Mouse (Mus musculus) ZHBTc4 (cell line): ENCODE results near the gene Nedd4.
A peak's percentile ranks its signal among the peaks of the same experiment; 100 is the strongest.
"Not testable (repeated sequence)": the region's sequence is repeated elsewhere in the genome, so short reads cannot be mapped to it uniquely, and the experiment has no call there.

Source experiments
- DNase-seq: peaks from one replicate; pipeline ENCODE4 v3.0.0-alpha.2; 2011; ENCODE audit warnings: low read depth, low spot score

Nedd4 gene

DNA sequence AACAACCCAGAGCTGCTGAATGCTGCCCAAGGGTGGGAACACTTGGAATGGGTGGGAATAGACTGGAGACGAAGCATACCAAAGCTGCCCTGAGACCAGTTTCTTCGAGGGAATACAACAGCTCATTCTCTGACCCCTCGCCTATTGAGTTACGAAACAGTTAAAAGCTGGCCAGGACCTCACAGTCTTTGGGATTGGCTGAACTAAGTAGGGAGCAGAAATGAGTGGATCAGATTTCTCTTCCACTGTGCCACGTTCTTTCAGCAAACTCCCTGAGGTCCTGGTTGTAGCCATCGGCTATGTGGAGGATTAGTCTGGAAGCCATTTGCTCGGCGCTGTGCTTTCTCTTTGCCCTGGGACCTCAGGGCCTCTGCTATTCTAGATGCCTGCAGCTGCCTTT is 9.2 kb upstream of the Nedd4 start:
- DNase-seq, result peak; percentile 89

DNA sequence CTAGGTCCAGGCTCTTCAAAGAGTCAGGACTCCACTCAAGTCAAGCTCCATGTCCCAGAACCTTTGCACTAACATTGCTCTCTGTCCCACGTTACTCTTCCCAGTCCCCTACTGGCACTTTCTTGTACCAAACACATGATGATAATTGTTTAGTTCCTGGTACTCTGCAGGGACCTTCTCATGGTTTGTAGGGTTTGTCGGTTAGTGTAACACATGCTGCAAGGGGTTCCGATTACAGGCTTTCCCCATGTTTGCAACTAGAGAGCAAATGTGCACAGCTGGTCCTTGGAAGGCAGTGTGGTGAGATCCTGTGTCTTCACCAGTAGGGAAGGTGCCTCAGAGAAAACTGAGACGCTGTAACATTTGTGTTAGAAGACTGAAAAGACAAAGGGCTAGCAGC is 8.6 kb upstream of the Nedd4 start:
- DNase-seq, result no peak

DNA sequence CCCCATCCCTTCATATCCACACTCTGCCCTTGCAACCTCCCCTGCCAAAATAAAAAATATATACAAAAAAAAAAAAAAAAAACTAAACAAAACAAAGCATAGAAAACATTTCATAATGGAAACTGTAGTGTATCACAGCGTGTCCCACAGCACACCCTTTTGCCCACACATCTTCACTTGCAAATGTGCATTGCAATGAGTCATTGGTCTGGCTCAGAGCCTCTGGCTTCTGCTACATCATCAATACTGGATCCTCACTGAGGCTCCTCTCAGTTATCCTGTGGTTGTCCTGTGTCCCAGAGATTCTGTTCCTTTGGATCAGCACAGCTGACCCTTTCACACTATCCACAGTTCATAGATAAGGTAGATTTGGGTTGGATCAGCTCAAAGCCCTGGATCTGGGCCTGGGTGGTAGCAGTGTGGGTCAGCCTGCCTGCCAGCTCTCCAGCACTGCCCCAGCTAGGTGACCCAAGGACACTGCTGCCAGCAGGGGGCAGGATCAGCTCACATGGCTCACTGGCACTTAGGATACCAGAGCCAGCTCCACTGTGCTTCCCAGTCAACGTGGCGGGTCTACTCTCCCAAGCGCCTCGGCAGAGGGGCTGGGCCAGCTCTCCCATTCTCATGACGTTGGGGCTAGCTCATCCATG is 7.4 kb upstream of the Nedd4 start:
- DNase-seq, result peak; percentile 66

DNA sequence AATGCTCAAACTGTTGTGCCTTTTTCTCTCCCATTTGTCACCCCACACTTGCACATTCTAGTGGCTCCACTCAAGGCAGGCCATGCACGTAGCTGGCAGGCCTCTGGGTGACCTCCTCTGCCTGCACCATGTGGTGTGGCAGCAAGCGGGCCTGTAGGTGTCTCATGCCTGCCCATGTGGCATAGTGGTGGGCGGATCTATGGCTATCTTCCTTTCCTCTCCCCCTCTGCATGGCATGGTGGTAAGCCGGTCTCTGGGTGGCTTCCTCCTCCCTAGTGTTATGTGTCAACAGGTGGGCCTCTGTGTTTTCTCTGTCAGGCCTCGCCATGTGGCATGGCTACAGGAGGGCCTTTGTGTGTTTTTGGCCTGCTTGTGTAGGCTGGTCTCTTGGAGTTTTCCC is 6.5 kb upstream of the Nedd4 start:
- no peak for DNase-seq

DNA sequence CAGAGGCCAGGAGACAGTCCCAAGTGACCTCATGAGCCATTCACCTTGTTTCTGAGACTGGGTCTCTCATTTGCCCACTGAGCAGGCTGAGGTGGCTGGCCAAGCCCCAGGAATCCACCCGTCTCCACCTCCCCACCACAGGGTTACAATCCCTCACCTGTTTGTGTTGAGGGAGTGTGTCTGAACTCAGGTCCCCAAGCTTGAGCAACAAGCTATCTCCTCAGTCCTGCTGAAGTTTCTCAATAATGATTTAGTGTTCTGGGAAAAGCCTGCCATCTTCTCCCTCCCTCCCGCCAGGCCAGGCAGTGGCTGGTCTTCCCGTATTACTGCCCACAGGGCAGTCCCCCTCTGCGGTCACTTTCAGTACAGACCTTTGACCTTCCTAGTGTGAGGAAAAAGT is 5.7 kb upstream of the Nedd4 start:
- no peak for DNase-seq

DNA sequence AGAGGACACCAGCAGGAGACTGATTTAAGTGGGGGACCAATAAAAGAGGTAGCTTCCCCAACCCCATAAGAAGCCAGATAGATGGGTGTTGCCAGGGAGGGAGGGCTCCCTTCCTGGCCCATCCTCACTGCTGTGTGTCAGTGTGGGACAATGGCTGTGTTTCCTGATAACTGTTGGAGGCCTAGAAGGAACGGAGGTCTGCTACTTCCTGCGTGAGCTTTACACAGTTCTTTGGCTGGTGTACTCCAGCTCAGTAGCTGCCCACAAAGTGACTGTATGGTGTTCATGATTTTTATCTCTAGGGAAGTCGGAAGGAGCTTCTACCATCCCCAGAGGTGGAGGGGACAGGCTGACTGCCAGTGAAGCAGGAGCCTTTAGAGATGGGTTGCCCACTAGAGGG is 5.2 kb upstream of the Nedd4 start:
- no peak for DNase-seq

DNA sequence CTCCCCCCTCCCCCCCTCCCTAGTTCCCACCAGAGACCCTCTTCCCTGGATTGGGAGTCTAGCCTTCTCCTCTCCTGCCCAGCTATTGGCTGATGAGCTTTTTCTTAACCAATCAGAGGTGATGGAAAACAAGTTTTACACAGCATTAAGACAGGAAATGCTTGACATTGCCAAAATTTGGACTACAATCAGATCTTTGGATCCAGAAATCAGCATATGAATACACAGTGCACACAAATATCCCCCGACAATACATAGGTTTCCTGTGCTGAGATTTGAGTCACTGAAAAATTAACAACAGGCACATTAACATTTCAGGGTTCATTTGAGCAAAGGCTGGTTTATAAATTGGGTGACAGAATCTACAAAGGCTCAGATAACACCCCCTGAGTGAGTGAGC is 4.5 kb upstream of the Nedd4 start:
- no peak for DNase-seq

DNA sequence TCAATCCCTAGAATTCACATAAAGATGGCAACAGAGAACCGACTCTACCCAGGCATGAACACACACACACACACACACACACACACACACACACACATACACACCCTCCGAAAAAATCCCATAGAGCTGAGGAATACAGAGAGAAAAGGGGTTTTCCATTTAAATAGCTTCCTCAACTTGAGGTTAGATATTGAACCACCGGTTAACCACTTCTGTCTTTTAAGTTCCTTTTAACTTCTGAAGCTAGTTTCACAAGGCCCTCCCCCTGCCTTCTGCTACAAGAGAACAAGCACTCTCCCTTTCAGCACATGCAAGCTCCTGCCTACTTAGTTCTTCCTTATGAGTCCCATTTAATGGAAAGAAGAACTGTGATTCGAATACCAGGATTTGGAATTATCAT is 2.0 kb upstream of the Nedd4 start:
- no peak for DNase-seq

DNA sequence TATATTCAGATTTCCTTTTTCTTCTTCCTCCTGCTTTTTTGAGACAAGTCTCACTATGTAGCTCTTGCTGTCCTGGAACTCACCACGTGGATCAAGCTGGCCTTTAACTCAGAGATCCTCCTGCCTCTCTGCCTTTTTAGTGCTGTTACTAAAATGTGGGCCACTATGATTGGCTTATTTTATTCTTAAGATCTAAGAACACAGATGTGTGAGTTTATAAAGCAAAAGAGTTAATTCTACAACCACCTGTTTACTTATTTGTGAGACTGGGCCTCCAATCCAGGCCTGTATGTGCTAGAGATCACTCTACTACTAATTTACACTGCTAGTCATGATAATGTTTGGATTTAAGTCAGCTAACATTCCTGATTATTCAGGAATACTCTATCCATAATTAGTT is 1.2 kb upstream of the Nedd4 start:
- DNase-seq, result no peak

DNA sequence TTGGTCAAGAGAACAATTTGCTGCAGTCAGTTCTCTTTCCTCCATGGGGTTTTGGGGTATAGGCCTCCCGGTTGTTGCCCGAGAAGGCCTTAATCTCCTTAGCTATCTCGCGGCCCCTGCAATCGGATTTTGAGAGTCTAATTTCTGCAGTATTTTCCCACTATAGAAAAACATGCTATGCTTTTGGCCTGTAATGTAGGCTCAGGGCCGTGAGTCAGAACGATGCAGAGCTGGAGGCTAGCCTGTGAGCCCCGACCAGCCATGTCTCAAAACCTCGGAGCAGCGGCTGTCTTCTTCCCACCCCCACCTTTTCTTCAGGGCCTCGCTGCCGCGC is 618 bp upstream of the Nedd4 start:
- DNase-seq, result no peak

DNA sequence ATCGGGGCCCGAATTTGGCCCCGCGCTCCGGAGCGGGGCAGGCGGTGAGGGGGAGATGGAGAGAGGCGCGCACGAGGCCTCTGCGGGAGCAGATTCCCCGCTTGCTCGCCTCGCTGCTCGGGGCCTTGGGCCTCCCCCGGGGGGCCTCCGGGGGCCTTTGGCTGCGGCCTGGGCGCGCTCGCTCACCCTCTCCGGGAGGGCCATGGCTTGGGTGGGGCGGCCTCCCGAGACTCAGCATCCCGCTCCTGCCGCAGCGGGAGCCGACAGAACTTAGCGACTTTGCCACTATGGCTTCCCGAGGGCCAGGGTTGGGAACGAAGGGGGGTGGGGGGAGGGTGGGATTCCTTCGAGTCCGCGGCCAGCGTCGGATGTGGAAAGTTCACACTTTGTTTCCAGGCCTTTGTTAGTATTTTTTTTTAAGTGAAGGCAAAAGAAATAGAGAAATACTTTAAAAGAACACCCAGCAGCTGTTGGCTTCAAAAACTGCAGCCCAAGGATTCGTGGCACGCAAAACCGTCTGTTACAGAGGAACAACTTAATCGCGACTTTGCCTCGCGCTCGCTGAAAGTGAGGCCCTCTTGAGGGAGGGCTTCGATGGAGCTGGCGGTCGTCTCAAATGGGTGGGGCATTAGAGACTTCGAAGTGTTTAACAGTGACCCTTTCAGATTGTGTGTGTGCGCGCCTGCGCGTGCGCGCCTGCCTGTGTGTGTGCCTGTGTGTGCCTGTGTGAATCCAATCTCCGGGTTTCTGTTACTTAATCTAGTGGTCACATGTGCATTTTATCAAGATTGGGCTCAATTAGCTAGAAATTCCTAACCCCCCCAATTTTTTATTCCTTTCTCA is 766 bp downstream of the Nedd4 start:
- DNase-seq, result peak; percentile 92

DNA sequence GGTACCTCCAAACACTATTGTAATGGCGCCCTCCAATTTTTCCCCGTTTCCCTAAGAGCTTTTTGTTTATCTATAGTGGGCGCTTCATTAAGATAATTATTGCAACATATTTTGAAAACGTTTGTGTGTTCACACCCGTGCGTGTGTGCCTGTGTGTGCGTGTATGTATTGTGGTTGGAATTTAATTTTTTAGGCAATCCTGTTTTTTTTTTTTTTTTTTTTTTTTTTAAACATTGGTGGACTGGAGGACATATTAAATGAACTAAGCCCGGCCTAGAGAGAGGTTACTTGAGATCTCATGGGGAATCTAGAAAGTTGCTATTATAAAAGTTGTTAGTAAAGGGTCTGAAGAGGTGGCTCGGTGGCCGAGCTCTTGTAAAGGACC is 1.4 kb downstream of the Nedd4 start:
- DNase-seq, result no peak

DNA sequence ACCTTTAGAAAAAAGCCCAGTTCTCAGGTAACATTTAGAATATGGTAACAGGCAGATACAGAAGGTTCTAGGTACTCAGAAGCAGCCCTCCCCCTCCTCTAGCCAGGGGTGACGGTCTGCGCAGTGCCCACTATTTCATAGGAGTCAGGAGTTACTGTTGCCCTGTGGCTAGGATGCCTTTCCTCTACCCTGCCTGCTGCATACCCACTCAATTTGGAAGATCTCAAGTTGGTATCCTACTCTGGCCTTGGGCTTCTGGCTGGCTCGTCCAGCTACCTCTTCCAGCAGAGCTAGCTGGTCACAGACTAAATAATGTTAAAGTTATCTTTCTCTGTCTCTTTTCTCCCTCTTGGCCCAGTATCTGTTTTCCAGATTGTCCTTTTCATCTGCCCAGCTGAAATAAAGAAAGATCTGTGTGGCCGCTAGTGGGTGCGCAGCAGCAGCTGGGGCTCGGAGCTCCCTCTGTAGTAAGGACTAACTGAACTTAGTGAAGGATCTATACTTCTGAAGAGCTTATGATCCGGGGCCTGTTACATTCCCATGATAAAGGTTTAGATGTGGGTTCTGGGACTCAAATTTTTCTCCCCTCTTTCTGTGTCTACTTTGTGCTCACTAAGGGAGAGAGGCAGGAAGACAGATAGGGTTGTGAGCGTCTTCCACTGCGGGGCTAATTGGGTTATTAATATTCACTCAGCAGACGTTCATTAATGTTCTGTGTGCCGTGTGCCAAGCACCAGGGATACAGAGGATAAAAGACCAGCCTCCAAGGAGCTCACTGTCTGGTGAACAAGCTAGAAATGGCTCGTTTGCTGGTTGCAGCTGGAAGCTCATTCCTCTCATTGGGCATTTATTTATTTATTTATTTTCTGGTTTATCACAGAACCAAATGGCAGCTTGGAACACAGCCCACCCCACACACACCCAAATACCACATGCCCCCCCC is 2.5 kb downstream of the Nedd4 start:
- DNase-seq, result no peak

DNA sequence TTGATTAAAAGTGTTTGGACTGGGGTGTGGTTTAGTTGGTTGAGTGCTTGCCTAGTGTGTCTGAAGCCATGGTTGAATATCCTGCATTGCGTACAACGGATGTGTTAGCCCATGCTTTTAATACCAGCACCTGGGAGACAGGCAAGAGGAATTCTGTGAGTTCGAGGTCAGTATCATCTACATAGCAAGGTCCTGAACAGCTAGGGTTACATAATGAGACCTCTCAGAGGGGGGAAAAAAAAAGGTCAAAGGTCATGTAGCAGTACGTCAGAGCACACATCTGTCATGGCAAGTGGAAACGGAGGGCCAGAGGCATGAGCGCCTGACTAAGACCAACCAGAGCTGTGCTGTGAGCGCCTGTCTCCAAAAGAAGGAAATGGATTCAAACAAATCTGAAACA is 3.4 kb downstream of the Nedd4 start:
- peak; percentile 65 for DNase-seq

DNA sequence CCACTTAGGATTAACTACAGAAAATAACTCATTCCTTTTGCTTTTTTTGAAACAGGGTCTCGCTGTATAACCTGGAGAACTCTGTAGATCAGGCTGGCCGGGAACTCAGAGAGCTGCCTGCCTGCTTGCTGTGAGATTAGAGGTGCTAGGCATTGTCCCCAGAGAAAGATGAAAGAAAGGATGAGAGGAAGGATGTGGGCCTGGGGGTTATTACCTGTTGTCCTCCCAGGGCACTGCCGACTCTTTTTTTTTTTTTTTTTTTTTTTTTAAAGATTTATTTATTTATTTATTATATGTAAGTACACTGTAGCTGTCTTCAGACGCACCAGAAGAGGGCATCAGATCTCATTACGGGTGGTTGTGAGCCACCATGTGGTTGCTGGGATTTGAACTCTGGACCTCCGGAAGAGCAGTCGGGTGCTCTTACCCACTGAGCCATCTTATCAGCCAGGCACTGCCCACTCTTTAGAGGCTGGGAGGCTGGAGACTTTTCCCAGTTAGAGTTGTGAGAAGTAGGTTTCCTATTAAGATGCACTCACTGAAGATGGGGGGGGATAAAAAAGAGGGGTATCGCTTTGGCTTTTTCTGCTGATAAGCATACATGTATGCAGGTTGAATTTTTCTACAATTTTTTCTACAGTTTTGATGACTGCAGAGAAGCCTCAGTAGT is 4.3 kb downstream of the Nedd4 start:
- not testable (repeated sequence) for DNase-seq

DNA sequence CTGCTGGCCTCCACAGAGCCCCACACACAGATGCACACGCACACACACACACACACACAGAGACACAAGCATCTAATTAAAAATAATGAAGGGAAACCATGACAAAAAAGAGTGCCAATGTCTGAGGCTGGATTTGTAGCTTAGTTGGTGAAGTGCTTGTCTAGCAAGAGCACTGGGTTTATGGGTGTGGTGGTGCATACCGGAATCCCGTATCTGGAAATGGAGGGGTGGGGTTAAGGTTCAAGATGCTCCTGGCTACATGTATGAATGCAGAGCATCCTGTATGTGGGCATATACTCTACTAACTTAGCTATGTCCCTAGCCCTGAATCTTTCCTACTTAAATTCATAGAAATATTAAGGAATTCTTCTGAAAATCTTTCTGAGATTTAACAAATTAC is 5.0 kb downstream of the Nedd4 start:
- peak; percentile 63 for DNase-seq

DNA sequence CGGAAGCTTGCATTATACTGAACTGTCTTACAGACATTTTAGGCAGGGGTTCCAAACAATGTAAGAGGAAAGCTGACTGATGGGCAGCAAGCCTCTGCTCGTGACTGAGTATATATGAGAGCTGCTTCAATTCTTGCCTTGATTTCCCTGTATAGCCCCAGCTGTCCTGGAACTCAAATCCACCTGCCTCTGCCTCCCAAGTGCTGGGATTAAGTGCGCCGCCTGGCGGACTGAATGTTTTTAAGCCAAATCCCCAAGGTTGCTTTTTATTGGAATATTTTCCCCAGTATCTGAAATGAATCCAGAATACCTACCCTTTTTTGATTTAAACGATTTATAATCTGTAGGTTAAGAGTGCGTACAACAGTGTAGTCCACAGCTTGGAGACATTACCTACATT is 7.2 kb downstream of the Nedd4 start:
- DNase-seq, result peak; percentile 78

DNA sequence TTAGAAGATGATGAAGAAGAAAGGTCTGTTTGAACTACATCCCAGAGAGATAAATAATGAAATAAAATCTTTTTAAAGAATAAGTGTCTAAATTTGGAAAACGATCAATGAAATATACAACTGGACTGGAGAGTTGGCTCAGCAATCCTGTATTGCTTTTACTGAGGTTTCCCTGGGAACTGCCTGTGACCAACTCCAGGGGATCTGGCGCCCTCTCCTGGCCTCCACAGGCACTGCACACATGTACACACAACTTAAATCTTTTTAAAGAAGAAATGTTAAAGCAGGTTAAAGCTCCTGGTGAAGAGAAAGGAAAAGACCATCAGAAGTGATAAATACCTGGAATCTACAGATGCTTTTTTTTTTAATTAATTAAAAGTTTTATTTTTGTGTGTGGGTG is 10.2 kb downstream of the Nedd4 start:
- peak; percentile 87 for DNase-seq

DNA sequence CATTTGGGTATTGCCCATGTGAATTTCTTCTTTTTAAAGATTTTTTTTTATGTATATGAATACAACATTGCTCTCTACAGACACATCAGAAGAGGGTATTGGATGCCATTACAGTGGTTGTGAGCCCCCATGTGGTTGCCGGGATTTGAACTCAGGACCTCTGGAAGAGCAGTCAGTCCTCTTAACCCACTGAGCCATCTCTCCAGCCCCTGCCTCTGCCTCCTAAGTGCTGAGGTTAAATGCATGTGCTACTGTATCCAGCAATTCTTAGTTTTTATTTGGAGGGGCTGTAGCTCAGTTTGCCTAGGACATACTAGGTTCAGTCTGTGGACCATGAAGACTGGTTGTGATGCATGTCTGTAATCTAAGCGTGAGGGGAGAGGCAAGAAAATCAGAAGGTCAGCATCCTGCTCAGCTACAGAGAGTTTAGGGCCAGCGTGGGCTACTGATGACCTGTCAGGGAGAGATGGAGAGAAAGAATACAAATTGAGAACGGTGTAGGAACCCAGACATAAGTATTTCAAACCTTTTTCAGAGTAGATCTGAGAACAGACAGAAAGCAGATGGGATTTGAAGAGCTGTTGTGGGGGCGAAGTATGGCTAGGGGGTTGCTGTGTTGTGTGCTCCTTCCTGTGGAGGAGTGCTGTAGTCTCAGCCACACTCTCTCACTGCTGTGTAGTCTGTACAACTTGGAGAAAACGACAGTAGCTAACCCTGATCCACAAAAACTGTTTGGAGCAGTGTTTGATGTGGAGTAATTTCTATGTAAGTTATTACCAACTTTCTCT is 13.0 kb downstream of the Nedd4 start:
- DNase-seq, result no peak

DNA sequence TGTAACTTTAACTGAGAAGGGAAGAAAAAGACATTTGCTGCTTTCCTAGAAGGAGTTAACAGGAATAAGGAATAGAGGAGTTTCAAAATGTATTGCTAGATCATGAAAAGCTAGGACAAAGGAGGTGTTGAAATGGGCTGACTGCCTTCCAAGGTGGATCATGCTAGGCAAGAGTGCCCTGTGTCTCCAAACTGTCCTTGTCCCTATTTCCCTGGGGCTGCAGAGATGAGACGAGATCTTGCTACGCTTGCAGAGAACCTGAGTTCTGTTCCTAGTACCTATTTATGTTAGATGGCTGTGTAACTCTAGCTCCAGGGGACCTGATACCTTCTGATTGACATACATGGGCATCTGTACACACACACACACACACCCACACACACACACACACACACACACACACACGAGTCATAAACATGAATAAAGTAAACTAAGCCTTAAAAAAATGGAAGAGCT is 13.6 kb downstream of the Nedd4 start:
- no peak for DNase-seq

DNA sequence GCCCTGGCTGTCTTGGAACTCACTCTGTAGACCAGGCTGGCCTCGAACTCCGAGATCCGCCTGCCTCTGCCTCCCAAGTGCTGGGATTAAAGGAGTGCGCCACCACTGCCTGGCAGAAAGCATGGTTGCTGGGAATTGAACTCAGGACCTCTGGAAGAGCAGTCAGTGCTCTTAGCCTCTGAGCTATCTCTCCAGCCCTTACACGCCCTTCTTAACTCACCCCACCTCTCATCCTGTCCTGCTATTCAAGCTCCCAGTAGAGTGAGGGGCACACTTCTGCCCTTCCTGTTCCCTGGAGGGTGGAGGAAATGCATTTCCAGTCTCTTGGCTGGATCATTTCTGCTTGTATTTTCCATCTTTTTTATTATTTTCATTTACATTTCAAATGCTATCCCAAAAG is 15.5 kb downstream of the Nedd4 start:
- DNase-seq, result no peak
